Mouse (Mus musculus) forelimb bud, embryonic 11.5 days (tissue): ENCODE data around the gene C1qtnf7.

Experiments used
- DNase-seq: peaks from one replicate; pipeline ENCODE4 v3.0.0-alpha.2; 2012; ENCODE audit warnings: low read depth, low spot score

Gene C1qtnf7

DNA sequence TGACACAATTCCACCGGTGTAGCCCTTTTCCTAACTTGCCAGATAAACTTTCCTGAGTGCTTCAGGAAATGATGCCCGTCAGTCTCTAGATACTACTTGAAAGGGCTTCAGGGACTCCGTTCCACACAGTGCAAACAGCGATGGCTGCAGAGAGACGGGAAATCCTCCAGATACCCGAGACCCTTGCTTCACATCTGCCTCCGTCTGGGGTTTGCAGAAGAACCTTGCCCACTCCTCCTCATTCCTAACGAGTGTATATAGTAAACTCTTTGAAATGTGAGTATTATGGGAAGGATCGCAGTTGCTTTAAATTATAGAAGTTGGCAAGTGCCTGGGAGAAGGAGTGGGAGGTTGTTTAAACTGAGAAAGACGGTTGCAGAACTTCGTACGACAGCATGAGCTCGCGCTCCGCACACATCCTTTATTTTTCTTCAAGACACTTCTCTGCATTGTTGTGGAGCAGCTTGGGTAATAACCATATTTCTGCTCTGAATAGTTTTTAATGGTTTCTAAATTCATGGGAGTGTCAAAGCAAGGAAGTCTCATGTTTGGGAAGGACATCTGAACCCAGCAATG lies at the start of gene C1qtnf7:
Gene C1qtnf7 (plus strand): TSS at position 138 of the 576 bp plus-strand sequence.
- DNase-seq = no peak

- DNase-seq = no peak
These were observed 48.6 kb upstream of the C1qtnf7 start for GRCm38 (mm10) chr5:43466762-43467161.

GRCm38 (mm10) chr5:43467214-43467613 lies 48.1 kb upstream of the C1qtnf7 start:
- no peak for DNase-seq

DNA sequence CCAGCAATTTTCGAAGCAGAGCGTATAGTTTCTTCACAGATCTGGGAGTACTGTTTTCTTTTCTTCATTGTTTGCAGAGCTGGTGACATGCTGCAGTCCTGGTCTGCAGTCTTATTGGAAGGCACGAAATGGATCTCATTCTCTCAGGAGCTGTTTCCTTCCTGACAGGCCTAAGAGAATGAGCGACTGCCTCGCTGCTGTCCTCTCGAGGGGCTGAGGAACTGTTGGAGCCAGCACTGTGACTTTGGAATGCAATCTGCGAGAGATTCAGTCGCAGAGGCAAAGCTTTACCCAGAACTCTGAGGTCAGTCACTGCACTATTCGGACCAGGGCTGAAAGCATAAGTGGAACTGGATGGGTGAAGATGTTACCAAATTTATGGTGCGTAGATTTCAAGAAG lies 46.4 kb upstream of the C1qtnf7 start:
- DNase-seq = no peak

- DNase-seq = no peak
These were observed 37.4 kb upstream of the C1qtnf7 start for GRCm38 (mm10) chr5:43477953-43478352.

GRCm38 (mm10) chr5:43480046-43480445 lies 35.3 kb upstream of the C1qtnf7 start:
- DNase-seq = no peak

- DNase-seq = peak; percentile 43
These were observed 34.6 kb upstream of the C1qtnf7 start for GRCm38 (mm10) chr5:43480786-43481185.

- no peak for DNase-seq
These were observed 33.5 kb upstream of the C1qtnf7 start for GRCm38 (mm10) chr5:43481824-43482223.

DNA sequence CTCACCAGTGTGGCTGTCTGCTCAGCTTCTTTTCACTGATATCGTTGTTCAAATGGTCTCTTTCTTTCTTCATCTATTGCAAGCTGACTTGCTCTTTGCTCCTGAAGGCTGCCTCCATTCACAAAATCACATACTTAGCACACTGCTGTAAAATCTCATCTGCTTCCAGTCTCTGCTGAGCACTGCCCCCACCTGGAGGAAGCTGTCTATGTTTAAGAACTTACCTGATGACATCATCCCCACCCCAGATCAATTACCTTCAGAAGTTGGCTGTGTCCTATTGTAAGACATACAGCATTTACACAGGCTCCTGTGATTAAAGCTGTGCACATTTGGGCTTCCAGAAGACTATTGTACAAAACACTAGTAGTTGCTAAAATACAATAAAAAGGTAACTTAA lies 13.5 kb upstream of the C1qtnf7 start:
- no peak for DNase-seq

- DNase-seq = peak; percentile 90
These were observed 11.0 kb upstream of the C1qtnf7 start for GRCm38 (mm10) chr5:43504243-43504786.

GRCm38 (mm10) chr5:43508470-43508869 lies 6.9 kb upstream of the C1qtnf7 start:
- DNase-seq = no peak

- no peak for DNase-seq
These were observed 6.4 kb upstream of the C1qtnf7 start for GRCm38 (mm10) chr5:43508892-43509291.

GRCm38 (mm10) chr5:43511126-43511525 lies 4.2 kb upstream of the C1qtnf7 start:
- no peak for DNase-seq

DNA sequence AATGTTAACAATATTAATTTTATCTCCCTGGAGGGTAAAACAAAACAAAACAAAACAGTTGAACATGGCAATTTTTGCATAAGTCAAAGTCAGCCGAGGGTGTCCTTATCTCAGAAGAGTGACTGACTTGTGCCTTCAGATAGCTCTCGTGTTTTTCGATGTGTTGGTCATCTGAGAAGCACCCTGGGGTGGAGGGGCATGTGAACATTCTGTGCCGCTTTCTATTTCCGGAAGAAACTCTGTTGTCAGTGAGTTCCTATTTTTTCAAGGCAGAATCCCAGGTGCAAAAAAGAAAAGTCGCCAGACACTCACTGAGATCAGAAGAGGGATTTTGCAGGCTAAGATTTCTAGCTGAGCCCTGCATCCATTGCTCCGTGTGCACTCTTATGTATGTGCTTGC lies 1.2 kb downstream of the C1qtnf7 start:
- DNase-seq = no peak

DNA sequence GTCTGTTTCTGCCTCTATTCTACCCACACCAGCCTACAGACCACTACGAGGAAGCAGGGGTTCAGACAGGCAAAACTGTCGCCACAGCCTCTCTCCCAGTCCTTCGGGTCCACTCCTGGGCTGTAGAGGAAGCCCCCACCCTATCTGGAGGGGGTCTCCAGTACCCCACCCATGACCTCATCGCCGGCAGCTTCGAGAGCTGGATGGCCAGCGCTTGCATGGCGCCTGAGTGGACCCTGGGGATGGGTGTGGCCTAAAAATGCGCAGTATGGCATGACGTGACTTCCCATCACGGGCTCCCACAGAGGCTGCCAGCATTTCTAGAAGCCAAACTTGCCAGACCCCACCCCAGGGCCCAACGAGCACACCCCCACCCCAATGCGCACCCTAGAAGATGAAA lies 2.0 kb downstream of the C1qtnf7 start:
- DNase-seq = no peak

- DNase-seq = no peak
These were observed 4.6 kb downstream of the C1qtnf7 start for GRCm38 (mm10) chr5:43519905-43520304.

GRCm38 (mm10) chr5:43521369-43521768 lies 6.0 kb downstream of the C1qtnf7 start:
- no peak for DNase-seq

- peak; percentile 35 for DNase-seq
These were observed 7.5 kb downstream of the C1qtnf7 start for GRCm38 (mm10) chr5:43522866-43523265.

DNA sequence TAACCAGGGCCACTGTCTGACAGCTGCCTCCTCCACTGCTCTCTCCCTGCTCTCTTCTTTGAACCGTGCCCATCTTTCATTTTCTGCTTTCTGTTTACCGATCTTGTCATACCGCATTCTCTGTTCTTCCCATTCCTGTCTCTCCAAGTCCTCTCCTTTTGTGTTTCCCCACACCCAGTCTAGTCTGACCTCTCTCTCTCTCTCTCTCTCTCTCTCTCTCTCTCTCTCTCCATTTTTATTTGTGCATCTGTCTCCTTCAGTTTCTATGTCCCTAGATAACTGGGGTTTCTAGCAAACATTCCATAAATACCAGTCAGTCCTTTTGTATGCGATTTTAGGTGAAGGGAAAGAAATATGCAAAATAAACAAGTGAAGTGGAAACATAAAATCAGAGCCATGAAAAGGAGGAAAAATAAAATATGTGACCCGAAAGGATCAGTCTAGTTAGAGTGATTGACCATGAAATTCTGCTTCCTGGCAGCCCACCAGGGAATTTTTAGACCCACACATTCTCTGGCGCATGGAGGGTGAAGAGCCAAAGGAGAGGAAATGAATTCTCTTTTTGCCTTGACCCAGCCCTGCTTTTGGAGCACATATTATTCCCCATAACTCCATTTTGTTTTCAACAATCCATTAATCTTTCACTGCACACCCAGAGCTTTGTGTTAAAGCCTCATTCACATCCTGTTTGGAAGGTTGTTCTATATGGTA lies 11.7 kb downstream of the C1qtnf7 start:
- no peak for DNase-seq

GRCm38 (mm10) chr5:43530186-43530585 lies 14.8 kb downstream of the C1qtnf7 start:
- DNase-seq = no peak

- no peak for DNase-seq
These were observed 15.5 kb downstream of the C1qtnf7 start for GRCm38 (mm10) chr5:43530886-43531285.

- peak; percentile 35 for DNase-seq
These were observed 23.2 kb downstream of the C1qtnf7 start for GRCm38 (mm10) chr5:43538322-43539167.
